Mouse (Mus musculus) induced T-regulatory cell, adult 2 months (primary cell): ENCODE data around the gene Zfp965.
"Not testable (repeated sequence)": the region's sequence is repeated elsewhere in the genome, so short reads cannot be mapped to it uniquely, and the experiment has no call there.

ENCODE experiments used
- DNase-seq: peaks from one replicate; pipeline ENCODE4 v3.0.0-alpha.2; 2012; ENCODE audit warnings: low read depth

The Zfp965 gene

DNA sequence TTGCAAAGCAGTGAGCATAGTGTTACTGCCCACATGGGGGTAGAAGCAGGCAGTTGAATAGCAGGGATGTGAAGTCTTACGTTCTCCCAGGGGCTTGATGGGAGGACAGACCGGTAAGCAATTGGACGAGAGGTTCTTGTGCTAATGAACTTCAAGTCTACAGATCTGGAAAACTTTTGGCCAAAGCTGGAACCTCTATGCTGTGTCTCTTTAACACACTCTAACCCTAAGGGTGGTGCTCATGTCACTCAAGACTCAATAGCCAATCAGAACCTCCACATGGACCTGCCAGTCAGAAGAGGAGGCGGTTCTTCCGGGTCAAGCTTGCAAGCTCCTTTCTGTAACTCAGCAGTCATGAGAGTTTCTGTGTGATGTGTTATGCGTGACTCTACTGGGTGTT, at the start of gene Zfp965:
Gene Zfp965 (plus strand): TSS at position 301 of the 400 bp plus-strand sequence.
- DNase-seq = not testable (repeated sequence)

DNA sequence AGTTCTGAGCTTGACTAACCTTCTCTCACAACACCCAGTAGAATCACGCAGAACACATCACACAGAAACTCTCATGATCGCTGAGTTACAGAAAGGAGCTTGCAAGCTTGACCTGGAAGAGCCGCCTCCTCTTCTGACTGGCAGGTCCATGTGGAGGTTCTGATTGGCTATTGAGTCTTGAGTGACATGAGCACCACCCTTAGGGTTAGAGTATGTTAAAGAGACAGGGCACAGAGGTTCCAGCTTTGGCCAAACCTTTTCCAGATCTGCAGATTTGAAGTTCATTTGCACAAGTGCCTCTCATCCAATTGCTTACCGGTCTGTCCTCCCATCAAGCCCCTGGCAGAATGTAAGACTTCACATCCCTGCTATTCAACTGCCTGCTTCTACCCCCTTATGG, 34.1 kb upstream of the Zfp965 start, which contains the start of gene Gm4724:
Gene Gm4724 (minus strand): TSS at position 101 of the 400 bp plus-strand sequence.
- not testable (repeated sequence) for DNase-seq
